Mouse (Mus musculus) E14TG2a.4 (cell line): ENCODE data around the gene Mrgpra1.
"Not testable (repeated sequence)": the region's sequence is repeated elsewhere in the genome, so short reads cannot be mapped to it uniquely, and the experiment has no call there.

Experiments used
- H3K27me3 ChIP-seq: 2 replicates; pipeline ENCODE4 v1.6.1; 2014; ENCODE audit warnings: low read length, control low read depth; ENCODE audit not compliant: insufficient read depth
- H3K36me3 ChIP-seq: 2 replicates; pipeline ENCODE4 v1.6.1; 2014; ENCODE audit warnings: low read length, control low read depth; ENCODE audit not compliant: insufficient read depth
- H3K4me1 ChIP-seq: replicated peaks from 2 replicates; pipeline ENCODE4 v1.6.1; 2014; ENCODE audit warnings: low read depth, low read length, control low read depth
- H3K4me3 ChIP-seq: replicated peaks from 2 replicates; pipeline ENCODE4 v1.5.1; 2014; ENCODE audit warnings: mild to moderate bottlenecking, low read length
- H3K9me3 ChIP-seq: 2 replicates; pipeline ENCODE4 v1.6.1; 2014; ENCODE audit warnings: low read length, control low read depth
- CTCF ChIP-seq: conservative IDR thresholded peaks from 2 replicates; pipeline ENCODE4 v1.5.1; 2014; ENCODE audit warnings: low read length
- NANOG ChIP-seq: IDR thresholded peaks from 2 replicates; pipeline ENCODE4 v1.6.1; 2014; ENCODE audit warnings: borderline replicate concordance, low read length, mixed read lengths
- POU5F1 ChIP-seq: IDR thresholded peaks from 2 replicates; pipeline ENCODE4 v1.6.1; 2014; ENCODE audit warnings: low read length, borderline replicate concordance

Gene Mrgpra1

GRCm38 (mm10) chr7:47354140-47354539 is at the start of gene Mrgpra1:
Mrgpra1 (minus strand) TSS chr7:47354240.
- no peaks in the 10 kb centered on the region for H3K4me1 ChIP-seq
- H3K36me3 ChIP-seq = no peaks in the 10 kb centered on the region
- no peaks in the 10 kb centered on the region for H3K9me3 ChIP-seq
- no peak within 1 kb of the TSS for H3K4me3 ChIP-seq
- no peak for TF ChIP-seq POU5F1
- TF ChIP-seq CTCF = no peak
- TF ChIP-seq NANOG = no peak
- H3K27me3 ChIP-seq = no peaks in the 10 kb centered on the region

- no peaks in the 10 kb centered on the region for H3K36me3 ChIP-seq
- TF ChIP-seq CTCF (no peak), NANOG (no peak), POU5F1 (no peak)
- H3K4me1 ChIP-seq = no peaks in the 10 kb centered on the region
- H3K4me3 ChIP-seq = no peak overlapping the region
- H3K9me3 ChIP-seq = no peaks in the 10 kb centered on the region
- no peaks in the 10 kb centered on the region for H3K27me3 ChIP-seq
Observed at GRCm38 (mm10) chr7:47401125-47401524, 47.1 kb upstream of the Mrgpra1 start.

- no peaks in the 10 kb centered on the region for H3K27me3 ChIP-seq
- H3K4me1 ChIP-seq = no peaks in the 10 kb centered on the region
- H3K36me3 ChIP-seq = no peaks in the 10 kb centered on the region
- H3K9me3 ChIP-seq = peaks cover 15% of the 10 kb centered on the region
- H3K4me3 ChIP-seq = no peak overlapping the region
- TF ChIP-seq NANOG (no peak), CTCF (no peak), POU5F1 (no peak)
Observed at GRCm38 (mm10) chr7:47348421-47348820, 5.6 kb downstream of the Mrgpra1 start.

GRCm38 (mm10) chr7:47345905-47346478 is 8.0 kb downstream of the Mrgpra1 start:
- no peak for TF ChIP-seq CTCF
- no peak for TF ChIP-seq POU5F1
- no peak for TF ChIP-seq NANOG
- no peak overlapping the region for H3K4me3 ChIP-seq
- no peaks in the 10 kb centered on the region for H3K27me3 ChIP-seq
- no peaks in the 10 kb centered on the region for H3K4me1 ChIP-seq
- H3K9me3 ChIP-seq = peaks cover 22% of the 10 kb centered on the region
- no peaks in the 10 kb centered on the region for H3K36me3 ChIP-seq

GRCm38 (mm10) chr7:47341887-47342286 is 12.2 kb downstream of the Mrgpra1 start:
- peaks cover 22% of the 10 kb centered on the region for H3K9me3 ChIP-seq
- not testable (repeated sequence) for H3K27me3 ChIP-seq, H3K36me3 ChIP-seq, H3K4me3 ChIP-seq, H3K4me1 ChIP-seq

- not testable (repeated sequence) for H3K4me3 ChIP-seq, H3K27me3 ChIP-seq, H3K36me3 ChIP-seq, H3K4me1 ChIP-seq
- H3K9me3 ChIP-seq = peaks cover 26% of the 10 kb centered on the region
Observed at GRCm38 (mm10) chr7:47341389-47341788, 12.7 kb downstream of the Mrgpra1 start.

- H3K36me3 ChIP-seq = no peaks in the 10 kb centered on the region
- no peak overlapping the region for H3K4me3 ChIP-seq
- H3K9me3 ChIP-seq = no peaks in the 10 kb centered on the region
- TF ChIP-seq CTCF (no peak), POU5F1 (no peak), NANOG (no peak)
- H3K4me1 ChIP-seq = no peaks in the 10 kb centered on the region
- no peaks in the 10 kb centered on the region for H3K27me3 ChIP-seq
Observed at GRCm38 (mm10) chr7:47318299-47318698, 35.7 kb downstream of the Mrgpra1 start.

GRCm38 (mm10) chr7:47312289-47312688 is 41.8 kb downstream of the Mrgpra1 start:
- no peak overlapping the region for H3K4me3 ChIP-seq
- no peaks in the 10 kb centered on the region for H3K27me3 ChIP-seq
- no peak for TF ChIP-seq NANOG
- TF ChIP-seq CTCF = peak; percentile 44
- no peaks in the 10 kb centered on the region for H3K4me1 ChIP-seq
- no peaks in the 10 kb centered on the region for H3K9me3 ChIP-seq
- no peaks in the 10 kb centered on the region for H3K36me3 ChIP-seq

GRCm38 (mm10) chr7:47309855-47310254 is 44.2 kb downstream of the Mrgpra1 start:
- H3K36me3 ChIP-seq = no peaks in the 10 kb centered on the region
- TF ChIP-seq CTCF (no peak), NANOG (no peak), POU5F1 (no peak)
- peaks cover 12% of the 10 kb centered on the region; the same call in 1 of the 2 replicates for H3K9me3 ChIP-seq
- no peak overlapping the region for H3K4me3 ChIP-seq
- H3K4me1 ChIP-seq = no peaks in the 10 kb centered on the region
- H3K27me3 ChIP-seq = no peaks in the 10 kb centered on the region

- peaks cover 12% of the 10 kb centered on the region; the same call in 1 of the 2 replicates for H3K9me3 ChIP-seq
- H3K4me3 ChIP-seq, H3K36me3 ChIP-seq, H3K27me3 ChIP-seq, H3K4me1 ChIP-seq: not testable (repeated sequence)
Observed at GRCm38 (mm10) chr7:47304661-47305060, 49.4 kb downstream of the Mrgpra1 start.

- not testable (repeated sequence) for H3K9me3 ChIP-seq, H3K27me3 ChIP-seq, H3K4me1 ChIP-seq, H3K36me3 ChIP-seq, H3K4me3 ChIP-seq
Observed at GRCm38 (mm10) chr7:47299612-47300011, 54.4 kb downstream of the Mrgpra1 start.
